Mouse (Mus musculus): ENCODE measurements around the gene Ccdc62. TPM values are rescaled to one million over a fixed set of nuclear protein-coding genes. Genes with fewer than 3 reads are reported as not detected.

Gene Ccdc62
- polyA plus RNA-seq, 1 experiment from 2014 or later, result 0.93 TPM

DNA sequence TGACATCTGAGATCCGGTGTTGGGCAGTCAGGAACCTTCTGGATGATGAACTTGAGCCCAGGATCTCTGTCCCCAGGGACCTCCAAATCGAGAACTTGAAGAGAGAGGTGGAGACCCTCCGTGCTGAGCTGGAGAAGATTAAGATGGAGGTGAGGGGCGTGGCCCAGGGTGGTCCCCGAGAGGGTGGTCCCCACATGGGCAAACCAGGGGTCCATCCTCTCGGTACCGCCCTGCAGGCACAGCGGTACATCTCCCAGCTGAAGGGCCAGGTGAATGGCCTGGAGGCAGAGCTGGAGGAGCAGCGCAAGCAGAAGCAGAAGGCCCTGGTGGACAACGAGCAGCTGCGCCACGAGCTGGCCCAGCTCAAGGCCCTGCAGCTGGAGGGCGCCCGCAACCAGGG lies 66.2 kb downstream of the Ccdc62 start:
- 95% methylated on average over 14 of the region's 14 CpGs for WGBS (ENCODE audit: missing documents)
- H3K4me3 ChIP-seq (ENCODE audit: inconsistent target), result no peak overlapping the region
- no peak overlapping the region for H3K27ac ChIP-seq
- no peaks in the 10 kb centered on the region for H3K36me3 ChIP-seq (ENCODE audit: inconsistent target)
- no peaks in the 10 kb centered on the region for H3K79me2 ChIP-seq (ENCODE audit: inconsistent target)

DNA sequence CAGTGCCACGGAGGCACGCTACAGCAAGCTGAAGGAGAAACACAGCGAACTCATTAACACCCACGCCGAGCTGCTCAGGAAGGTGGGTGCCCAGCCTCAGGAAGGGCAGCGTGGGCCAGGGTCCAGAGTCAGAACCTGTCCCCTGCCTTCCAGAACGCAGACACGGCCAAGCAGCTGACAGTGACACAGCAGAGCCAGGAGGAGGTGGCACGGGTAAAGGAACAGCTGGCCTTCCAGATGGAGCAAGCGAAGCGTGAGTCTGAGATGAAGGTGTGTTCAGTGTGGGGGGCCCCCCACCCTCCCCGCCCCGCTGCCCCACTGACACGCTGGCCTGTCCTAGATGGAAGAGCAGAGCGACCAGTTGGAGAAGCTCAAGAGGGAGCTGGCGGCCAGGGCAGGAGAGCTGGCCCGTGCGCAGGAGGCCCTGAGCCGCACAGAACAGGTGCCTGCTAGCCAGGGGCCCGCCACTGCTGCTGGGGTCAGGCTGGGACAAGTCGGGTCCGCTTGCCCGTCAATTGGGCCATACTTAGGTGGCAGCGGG lies 66.8 kb downstream of the Ccdc62 start:
- H3K4me3 ChIP-seq (ENCODE audit: inconsistent target), result no peak overlapping the region
- no peak overlapping the region for H3K27ac ChIP-seq
- WGBS (ENCODE audit: missing documents), result 95% methylated on average over 24 of the region's 24 CpGs
- no peaks in the 10 kb centered on the region for H3K79me2 ChIP-seq (ENCODE audit: inconsistent target)
- H3K36me3 ChIP-seq (ENCODE audit: inconsistent target), result no peaks in the 10 kb centered on the region

DNA sequence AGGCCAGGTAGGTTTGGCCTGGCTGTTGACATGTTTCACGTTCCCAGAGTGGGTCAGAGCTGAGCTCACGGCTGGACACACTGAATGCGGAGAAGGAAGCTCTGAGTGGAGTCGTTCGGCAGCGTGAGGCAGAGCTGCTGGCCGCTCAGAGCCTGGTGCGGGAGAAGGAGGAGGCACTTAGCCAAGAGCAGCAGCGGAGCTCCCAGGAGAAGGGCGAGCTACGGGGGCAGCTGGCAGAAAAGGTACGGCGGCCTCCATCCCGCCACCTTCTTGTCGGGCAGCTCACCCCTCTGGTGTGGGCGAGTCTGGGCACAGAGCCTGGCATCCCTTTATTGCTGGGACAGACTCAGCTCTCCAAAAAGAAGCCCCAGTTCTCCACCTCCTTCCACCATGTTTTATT lies 67.3 kb downstream of the Ccdc62 start:
- Histone ChIP-seq H3K27ac (no peak overlapping the region), H3K36me3 (ENCODE audit: inconsistent target) (no peaks in the 10 kb centered on the region), H3K4me3 (ENCODE audit: inconsistent target) (no peak overlapping the region), H3K79me2 (ENCODE audit: inconsistent target) (no peaks in the 10 kb centered on the region)
- WGBS (ENCODE audit: missing documents), result 92% methylated on average over 16 of the region's 16 CpGs

DNA sequence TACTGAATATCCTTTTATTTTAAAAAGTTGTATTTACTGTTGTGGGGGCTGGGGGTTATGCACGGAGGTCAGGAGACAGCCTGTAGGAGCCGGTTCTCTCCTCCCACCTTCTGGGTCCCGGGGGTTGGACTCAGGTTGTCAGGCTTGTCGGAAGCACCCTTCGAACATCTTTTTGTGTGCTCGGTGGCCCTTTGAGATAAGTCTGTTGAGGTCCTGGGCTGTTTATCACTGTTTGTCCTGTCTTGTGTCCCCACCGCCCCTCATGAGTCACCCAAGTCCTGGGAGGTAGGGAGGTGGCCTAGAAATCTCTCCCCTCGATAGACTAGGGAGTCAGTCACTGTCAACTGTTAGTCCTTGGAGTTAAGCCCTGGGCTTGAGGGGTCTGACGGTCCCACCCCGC lies 67.9 kb downstream of the Ccdc62 start:
- H3K36me3 ChIP-seq (ENCODE audit: inconsistent target), result no peaks in the 10 kb centered on the region
- H3K79me2 ChIP-seq (ENCODE audit: inconsistent target), result no peaks in the 10 kb centered on the region
- H3K27ac ChIP-seq, result no peak overlapping the region
- WGBS (ENCODE audit: missing documents), result 91% methylated on average over 10 of the region's 10 CpGs
- H3K4me3 ChIP-seq (ENCODE audit: inconsistent target), result no peak overlapping the region

DNA sequence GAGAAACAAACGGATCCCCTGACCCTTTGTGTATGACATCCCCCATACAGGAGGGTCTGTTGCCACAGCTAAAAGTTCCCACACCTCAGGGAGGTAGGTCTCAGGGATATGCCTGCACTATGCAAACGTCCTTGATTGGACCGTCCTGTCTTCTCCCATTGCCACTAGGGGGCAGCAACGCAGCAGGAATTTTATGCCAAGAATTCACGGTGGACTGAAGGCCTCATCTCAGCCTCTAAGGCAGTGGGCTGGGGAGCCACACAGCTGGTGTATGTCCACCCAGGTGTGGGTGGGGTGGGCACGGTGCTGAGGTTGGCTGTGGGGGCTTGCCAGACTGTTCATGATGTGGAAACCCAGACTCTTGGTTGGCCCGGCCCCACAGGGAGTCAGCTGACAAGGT lies 70.3 kb downstream of the Ccdc62 start:
- 2% methylated on average over 6 of the region's 7 CpGs for WGBS (ENCODE audit: missing documents)
- peaks cover 13% of the 10 kb centered on the region; the same call in 1 of the 2 replicates for H3K36me3 ChIP-seq (ENCODE audit: inconsistent target)
- H3K4me3 ChIP-seq (ENCODE audit: inconsistent target), result no peak overlapping the region
- H3K27ac ChIP-seq, result no peak overlapping the region
- no peaks in the 10 kb centered on the region for H3K79me2 ChIP-seq (ENCODE audit: inconsistent target)

DNA sequence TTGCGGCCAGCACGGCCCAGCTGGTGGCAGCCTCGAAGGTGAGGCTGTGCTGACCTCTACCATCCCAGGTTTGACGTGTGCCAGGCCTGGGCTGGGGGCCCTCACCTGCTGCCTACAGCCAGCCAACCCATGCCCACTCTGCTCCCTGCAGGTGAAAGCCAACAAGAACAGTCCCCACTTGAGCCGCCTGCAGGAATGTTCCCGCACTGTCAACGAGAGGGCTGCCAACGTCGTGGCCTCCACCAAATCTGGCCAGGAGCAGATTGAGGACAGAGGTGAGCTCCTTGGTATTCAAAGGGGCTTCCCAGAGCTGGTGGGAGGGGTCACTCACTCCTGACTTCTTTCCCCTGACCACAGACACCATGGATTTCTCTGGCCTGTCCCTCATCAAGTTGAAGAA lies 70.8 kb downstream of the Ccdc62 start:
- Histone ChIP-seq H3K4me3 (ENCODE audit: inconsistent target) (no peak overlapping the region), H3K27ac (no peak overlapping the region), H3K36me3 (ENCODE audit: inconsistent target) (peaks cover 18% of the 10 kb centered on the region; the same call in 1 of the 2 replicates), H3K79me2 (ENCODE audit: inconsistent target) (no peaks in the 10 kb centered on the region)
- WGBS (ENCODE audit: missing documents), result 73% methylated on average over 8 of the region's 9 CpGs

DNA sequence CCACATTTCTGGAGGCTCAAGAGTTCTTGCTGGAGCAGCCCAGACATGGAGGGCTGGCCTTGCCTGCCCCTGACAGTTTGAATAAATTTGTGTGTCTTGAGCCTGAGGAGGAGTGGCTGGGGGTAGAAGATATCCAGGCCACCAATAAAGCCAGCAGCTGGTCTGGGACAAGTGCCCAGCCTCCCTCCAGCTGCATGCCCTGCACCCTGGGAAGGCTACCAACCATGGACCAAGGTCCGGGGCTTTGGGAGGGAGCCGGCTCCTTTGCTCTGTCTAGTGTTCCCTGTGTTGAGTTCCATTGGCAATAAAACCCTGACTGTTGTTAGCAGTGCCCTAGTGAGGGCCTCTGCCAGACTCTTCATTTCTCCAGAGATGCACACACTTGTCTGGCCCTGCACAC lies 72.4 kb downstream of the Ccdc62 start:
- Histone ChIP-seq H3K27ac (no peak overlapping the region), H3K4me3 (ENCODE audit: inconsistent target) (no peak overlapping the region), H3K36me3 (ENCODE audit: inconsistent target) (peaks cover 33% of the 10 kb centered on the region), H3K79me2 (ENCODE audit: inconsistent target) (peaks cover 2% of the 10 kb centered on the region; the same call in 1 of the 2 replicates)
- WGBS (ENCODE audit: missing documents), result 89% methylated on average over 2 of the region's 2 CpGs

DNA sequence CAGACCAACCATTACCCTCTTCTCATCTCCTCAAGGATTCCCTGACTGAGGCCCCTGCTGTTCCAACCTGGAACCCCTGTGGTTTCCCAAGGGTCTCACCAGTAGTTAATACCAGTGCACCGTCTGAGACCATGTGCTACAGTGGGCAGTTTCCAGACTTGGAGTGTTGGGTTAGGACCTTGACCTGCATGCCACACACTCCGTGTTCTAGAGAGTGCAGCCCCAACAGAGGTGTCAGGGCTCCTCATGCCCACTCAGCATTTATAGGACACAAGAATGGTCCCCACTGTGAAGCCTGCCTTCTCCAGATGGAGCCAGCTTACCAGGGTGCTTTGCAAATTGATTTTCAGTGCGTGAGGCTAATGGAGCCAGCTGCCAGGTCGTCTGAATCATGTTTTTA lies 72.9 kb downstream of the Ccdc62 start:
- Histone ChIP-seq H3K36me3 (ENCODE audit: inconsistent target) (peaks cover 38% of the 10 kb centered on the region), H3K4me3 (ENCODE audit: inconsistent target) (no peak overlapping the region), H3K79me2 (ENCODE audit: inconsistent target) (peaks cover 7% of the 10 kb centered on the region; the same call in 1 of the 2 replicates), H3K27ac (no peak overlapping the region)
- WGBS (ENCODE audit: missing documents), result 92% methylated on average over 4 of the region's 4 CpGs

DNA sequence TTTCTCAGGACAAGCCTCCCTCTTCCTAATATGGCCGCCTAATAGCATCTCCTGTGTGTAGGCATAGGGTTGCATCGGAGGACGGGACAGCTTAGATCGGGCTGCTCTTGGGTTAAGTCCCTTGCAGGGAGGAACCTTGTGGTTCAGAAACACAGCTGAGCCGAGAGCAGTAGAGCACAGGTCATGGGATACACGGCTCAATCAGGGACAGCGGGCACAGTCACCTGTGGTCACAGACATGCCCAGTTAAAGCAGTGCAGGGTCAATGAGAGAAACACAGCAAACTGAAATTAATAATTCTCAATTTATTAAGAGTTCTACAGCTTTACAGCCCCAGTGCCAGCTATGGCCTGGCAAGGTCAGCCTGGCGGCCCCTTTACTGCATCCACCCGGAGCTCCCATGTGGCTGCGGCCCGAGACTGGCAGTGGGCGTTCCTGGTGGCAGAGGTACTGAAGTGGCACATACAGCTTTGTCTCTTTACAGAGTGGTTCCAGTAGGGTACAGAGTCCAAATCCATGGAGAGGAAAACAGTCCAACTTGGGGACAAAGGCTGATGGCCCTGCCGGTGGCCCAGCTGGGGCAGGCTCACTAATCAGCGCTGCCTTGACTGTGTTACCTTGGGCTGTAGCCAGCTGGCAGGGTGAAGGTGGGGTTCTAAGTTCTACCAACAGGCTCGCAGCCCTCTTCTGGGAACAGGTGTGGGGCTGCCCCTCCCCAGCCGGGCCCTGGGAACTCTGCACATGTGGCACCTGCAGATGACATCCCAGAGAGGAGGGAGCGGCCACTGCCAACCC lies 74.1 kb downstream of the Ccdc62 start:
- H3K36me3 ChIP-seq (ENCODE audit: inconsistent target), result peaks cover 48% of the 10 kb centered on the region
- 95% methylated on average over 17 of the region's 17 CpGs for WGBS (ENCODE audit: missing documents)
- H3K79me2 ChIP-seq (ENCODE audit: inconsistent target), result peaks cover 19% of the 10 kb centered on the region; the same call in 1 of the 2 replicates
- H3K4me3 ChIP-seq (ENCODE audit: inconsistent target), result no peak overlapping the region
- no peak overlapping the region for H3K27ac ChIP-seq

DNA sequence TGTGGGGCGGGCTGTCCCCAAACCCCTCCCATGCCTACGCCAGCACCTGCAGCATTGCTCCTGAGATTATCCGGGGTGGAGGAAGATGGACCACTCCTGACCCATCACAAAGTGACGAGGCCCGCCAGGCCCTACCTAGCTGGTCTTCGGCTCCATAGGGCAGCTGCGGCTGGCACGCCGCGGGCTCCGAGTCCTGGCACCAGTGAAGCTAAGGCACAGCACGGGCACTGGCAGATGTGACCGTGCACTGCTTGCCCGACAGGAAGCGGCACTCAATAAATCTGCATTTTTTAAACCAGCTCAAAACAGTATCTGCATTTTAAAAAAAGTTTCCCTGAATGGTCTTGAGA lies 74.6 kb downstream of the Ccdc62 start:
- Histone ChIP-seq H3K36me3 (ENCODE audit: inconsistent target) (peaks cover 48% of the 10 kb centered on the region), H3K27ac (no peak overlapping the region)

DNA sequence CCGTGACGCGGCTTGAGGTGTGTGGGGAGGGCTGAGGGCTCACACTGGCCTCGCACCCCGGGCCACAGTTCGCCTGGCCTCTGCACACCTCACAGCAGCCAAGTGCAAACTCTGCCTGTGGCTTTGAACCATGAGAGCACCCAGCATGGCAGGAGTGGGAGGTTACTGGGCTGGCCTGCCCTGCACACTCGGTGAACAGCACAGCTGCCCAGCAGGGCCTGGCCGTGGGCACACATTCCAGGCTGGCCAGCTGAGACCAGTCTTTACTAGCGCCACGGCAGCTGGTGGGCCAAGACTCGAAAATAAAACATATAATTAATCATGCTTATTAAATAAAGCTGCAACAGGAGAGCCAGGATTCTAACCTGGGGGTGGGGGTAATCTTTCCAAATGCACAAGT lies 75.1 kb downstream of the Ccdc62 start:
- peaks cover 48% of the 10 kb centered on the region for H3K36me3 ChIP-seq (ENCODE audit: inconsistent target)
- no peak overlapping the region for H3K27ac ChIP-seq
- H3K79me2 ChIP-seq (ENCODE audit: inconsistent target), result peaks cover 29% of the 10 kb centered on the region
- H3K4me3 ChIP-seq (ENCODE audit: inconsistent target), result no peak overlapping the region
- WGBS (ENCODE audit: missing documents), result 83% methylated on average over 11 of the region's 11 CpGs

More for the DNA sequence above, 74.6 kb downstream of the Ccdc62 start:
- H3K79me2 ChIP-seq (ENCODE audit: inconsistent target), result peaks cover 24% of the 10 kb centered on the region; the same call in 1 of the 2 replicates
- no peak overlapping the region for H3K4me3 ChIP-seq (ENCODE audit: inconsistent target)
- 91% methylated on average over 15 of the region's 15 CpGs for WGBS (ENCODE audit: missing documents)

DNA sequence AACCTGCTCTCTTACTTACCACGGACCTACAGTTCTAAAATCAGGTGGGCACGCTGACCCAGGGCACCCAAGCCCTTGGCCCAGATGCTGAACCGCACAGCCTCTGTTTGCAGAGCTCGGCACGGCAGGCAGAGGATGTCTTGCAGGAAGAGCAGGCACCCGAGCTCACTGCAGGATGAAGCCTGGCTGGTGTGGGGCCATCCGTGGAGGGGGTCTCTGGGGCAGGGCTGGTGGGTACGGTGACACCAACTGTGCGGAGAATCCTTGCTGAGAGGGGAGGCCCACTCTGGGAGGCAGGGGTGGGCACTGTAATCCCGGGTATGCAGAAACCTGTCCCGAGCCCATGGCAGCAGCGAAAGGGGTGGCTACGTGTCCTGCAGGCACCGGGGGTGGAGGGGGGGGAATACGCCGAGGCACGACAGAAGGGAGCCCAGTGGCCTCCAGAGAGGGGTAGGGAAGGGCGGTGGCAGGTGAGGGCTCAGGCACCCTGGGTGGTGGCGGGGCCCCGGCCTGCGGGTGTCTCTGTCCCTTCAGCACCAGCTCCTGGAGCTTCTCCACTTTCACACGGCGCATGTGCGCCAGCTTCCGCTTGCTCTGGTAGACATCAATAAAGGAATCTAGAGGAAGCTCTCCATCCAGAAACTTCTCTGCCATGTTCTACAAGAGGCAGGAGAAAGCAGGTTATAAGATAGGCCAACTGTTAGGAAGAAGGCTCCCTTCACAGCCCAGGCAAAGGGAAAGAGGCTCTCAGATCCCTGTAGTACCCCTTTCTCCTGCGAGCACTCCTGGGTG lies 75.8 kb downstream of the Ccdc62 start:
- 95% methylated on average over 26 of the region's 26 CpGs for WGBS (ENCODE audit: missing documents)

DNA sequence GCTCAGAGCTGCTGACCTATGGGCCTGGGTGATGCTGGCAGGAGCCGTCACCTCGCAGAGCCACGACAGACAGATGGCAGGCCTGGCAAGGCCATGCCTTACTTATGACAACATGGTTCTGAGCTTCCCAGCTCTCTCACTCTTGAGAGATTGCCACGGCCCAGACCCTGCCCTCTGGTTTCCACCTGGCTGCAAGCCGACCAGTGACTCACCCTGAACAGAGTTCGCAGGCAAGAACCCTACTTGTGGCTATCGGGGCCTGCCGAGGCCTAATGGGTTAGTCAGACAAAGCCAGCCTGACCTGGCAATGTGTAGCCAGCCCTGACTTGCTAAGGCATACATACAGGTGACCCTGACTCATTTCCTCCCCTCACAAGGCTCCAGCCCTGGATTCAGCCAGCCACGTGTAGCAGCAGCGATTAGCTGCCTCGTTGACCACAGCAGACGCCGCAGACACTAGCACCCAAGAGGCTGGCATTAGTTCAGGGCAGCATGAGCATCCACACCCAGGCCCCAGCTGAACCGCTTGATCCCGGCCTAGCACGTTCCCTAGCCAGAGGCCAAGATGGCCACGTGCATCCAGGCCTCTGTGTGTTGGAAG lies 76.5 kb downstream of the Ccdc62 start:
- 90% methylated on average over 17 of the region's 17 CpGs for WGBS (ENCODE audit: missing documents)
- no peak overlapping the region for H3K4me3 ChIP-seq (ENCODE audit: inconsistent target)
- H3K27ac ChIP-seq, result no peak overlapping the region
- peaks cover 48% of the 10 kb centered on the region for H3K36me3 ChIP-seq (ENCODE audit: inconsistent target)
- peaks cover 43% of the 10 kb centered on the region for H3K79me2 ChIP-seq (ENCODE audit: inconsistent target)

More for the DNA sequence above, 75.8 kb downstream of the Ccdc62 start:
- Histone ChIP-seq H3K27ac (no peak overlapping the region), H3K4me3 (ENCODE audit: inconsistent target) (no peak overlapping the region), H3K79me2 (ENCODE audit: inconsistent target) (peaks cover 36% of the 10 kb centered on the region), H3K36me3 (ENCODE audit: inconsistent target) (peaks cover 48% of the 10 kb centered on the region)

DNA sequence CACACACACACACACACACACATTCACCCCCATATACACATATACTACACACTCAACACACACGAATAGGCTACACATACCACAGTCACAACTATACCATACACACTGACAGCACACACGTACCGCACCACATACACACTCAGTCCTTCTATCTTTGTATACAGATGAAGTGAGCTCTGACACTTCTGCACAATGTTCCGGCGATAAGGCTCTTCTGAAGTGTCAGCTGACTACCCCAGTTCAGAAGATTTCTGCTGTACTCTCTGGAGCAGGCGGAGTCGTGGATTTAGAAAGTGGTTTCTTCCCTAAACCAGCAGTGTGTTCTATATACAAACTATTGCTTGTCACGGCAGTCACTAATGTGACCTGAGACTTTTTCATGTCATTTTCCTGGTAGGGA lies 79.6 kb downstream of the Ccdc62 start:
- no peak overlapping the region for H3K27ac ChIP-seq
- H3K4me3 ChIP-seq (ENCODE audit: inconsistent target), result no peak overlapping the region
- H3K36me3 ChIP-seq (ENCODE audit: inconsistent target), result peaks cover 41% of the 10 kb centered on the region
- H3K79me2 ChIP-seq (ENCODE audit: inconsistent target), result peaks cover 71% of the 10 kb centered on the region
- 82% methylated on average over 7 of the region's 8 CpGs for WGBS (ENCODE audit: missing documents)

Measured in macrophage (primary cell).